Mouse (Mus musculus) midbrain, embryonic 13.5 days (tissue): ENCODE data around the gene Sp6. TPM values are rescaled to one million over a fixed set of nuclear protein-coding genes. Genes with fewer than 3 reads are reported as not detected.

Experiments
- ATAC-seq: fragments of 200-750 bp; cut with Nextera tagmentation; 2 replicates; pipeline ENCODE4 v1.8.0; 2017; ENCODE audit warnings: mild to moderate bottlenecking, moderate TSS enrichment, moderate library complexity
- H3K27ac ChIP-seq: fragments of 300-500 bp; sonication (generic); 2 replicates; pipeline ENCODE4 v1.5.1; 2015; ENCODE audit warnings: inconsistent platforms, mild to moderate bottlenecking, moderate library complexity
- H3K27me3 ChIP-seq: fragments of 300-500 bp; sonication (generic); 2 replicates; pipeline ENCODE4 v1.6.1; 2015; ENCODE audit warnings: mild to moderate bottlenecking, inconsistent platforms
- H3K36me3 ChIP-seq: fragments of 300-500 bp; sonication (generic); 2 replicates; pipeline ENCODE4 v1.6.1; 2015; ENCODE audit warnings: mild to moderate bottlenecking, inconsistent platforms
- H3K4me1 ChIP-seq: fragments of 300-500 bp; sonication (generic); replicated peaks from 2 replicates; pipeline ENCODE4 v1.6.1; 2015; ENCODE audit warnings: inconsistent platforms
- H3K4me2 ChIP-seq: fragments of 300-500 bp; sonication (generic); replicated peaks from 2 replicates; pipeline ENCODE4 v1.6.1; 2015; ENCODE audit warnings: moderate library complexity, mild to moderate bottlenecking, inconsistent platforms
- H3K4me3 ChIP-seq: fragments of 300-500 bp; sonication (generic); replicated peaks from 2 replicates; pipeline ENCODE4 v1.5.1; 2015; ENCODE audit warnings: mild to moderate bottlenecking, inconsistent platforms
- H3K9ac ChIP-seq: fragments of 300-500 bp; sonication (generic); replicated peaks from 2 replicates; pipeline ENCODE4 v1.6.1; 2015; ENCODE audit warnings: mild to moderate bottlenecking, inconsistent platforms
- H3K9me3 ChIP-seq: fragments of 300-500 bp; sonication (generic); 2 replicates; pipeline ENCODE4 v1.6.1; 2016; ENCODE audit warnings: mild to moderate bottlenecking, inconsistent platforms
- WGBS: fragments of 180-500 bp; shearing (Covaris S2); methylation state at CpG from one replicate; pipeline ENCODE4 v1.1.7; 2015; 5-methylcytosine and 5-hydroxymethylcytosine counted together
- polyA plus RNA-seq: library from polyadenylated mRNA; unstranded; fragments of >200 nt; fragmentation: Nextera tagmentation; extraction: Ambion mirVana; gene quantifications from 2 replicates; pipeline ENCODE4 v1.2.1, GENCODE M21; 2015

Gene Sp6
- polyA plus RNA-seq, 1 experiment from 2014 or later = 0.07 TPM

- no peak overlapping the region for H3K4me2 ChIP-seq
- peaks cover 57% of the 10 kb centered on the region for H3K27me3 ChIP-seq
- no peak overlapping the region for H3K9ac ChIP-seq
- ATAC-seq = no peak
- 68% methylated on average over 3 of the region's 3 CpGs for WGBS
- H3K9me3 ChIP-seq = no peaks in the 10 kb centered on the region
- H3K27ac ChIP-seq = no peak overlapping the region
- H3K36me3 ChIP-seq = no peaks in the 10 kb centered on the region
- H3K4me1 ChIP-seq = peaks cover 19% of the 10 kb centered on the region
- no peak overlapping the region for H3K4me3 ChIP-seq
These were observed 26.7 kb upstream of the Sp6 start for GRCm38 (mm10) chr11:96986463-96986862.

GRCm38 (mm10) chr11:96987873-96988655 is 25.1 kb upstream of the Sp6 start:
- 6% methylated on average over 31 of the region's 31 CpGs for WGBS
- H3K27ac ChIP-seq = no peak overlapping the region
- peaks cover 14% of the 10 kb centered on the region for H3K4me1 ChIP-seq
- peak overlapping the region; percentile 41 for H3K4me3 ChIP-seq
- H3K9ac ChIP-seq = peak overlapping the region; percentile 48; the same call in 1 of the 2 replicates
- ATAC-seq = peak; percentile 82
- no peaks in the 10 kb centered on the region for H3K36me3 ChIP-seq
- no peaks in the 10 kb centered on the region for H3K9me3 ChIP-seq
- peaks cover 51% of the 10 kb centered on the region for H3K27me3 ChIP-seq
- H3K4me2 ChIP-seq = peak overlapping the region; percentile 61

DNA sequence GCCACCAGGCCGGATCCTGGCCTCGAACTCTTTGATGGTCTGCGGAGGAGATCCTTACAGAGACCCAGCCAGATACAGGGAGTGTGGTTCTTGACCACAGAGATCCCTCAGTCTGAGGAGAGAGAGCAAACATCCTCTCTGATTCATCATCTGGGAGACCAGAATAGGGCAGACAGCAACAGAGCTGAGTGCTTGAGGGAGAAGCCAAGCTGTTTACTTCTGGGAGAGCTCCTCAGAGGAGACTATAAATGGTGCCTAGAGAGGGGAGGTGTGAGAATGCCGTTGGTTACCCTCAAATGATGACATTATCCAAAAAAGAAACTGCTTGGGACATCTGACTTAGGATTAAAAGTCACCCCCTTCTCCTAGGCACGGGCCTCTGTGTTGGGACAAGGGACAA is 21.7 kb upstream of the Sp6 start:
- peaks cover 28% of the 10 kb centered on the region for H3K27me3 ChIP-seq
- 79% methylated on average over 5 of the region's 5 CpGs for WGBS
- no peak overlapping the region for H3K9ac ChIP-seq
- H3K4me3 ChIP-seq = no peak overlapping the region
- no peaks in the 10 kb centered on the region for H3K9me3 ChIP-seq
- ATAC-seq = no peak
- H3K27ac ChIP-seq = no peak overlapping the region
- no peak overlapping the region for H3K4me2 ChIP-seq
- peaks cover 19% of the 10 kb centered on the region for H3K4me1 ChIP-seq
- no peaks in the 10 kb centered on the region for H3K36me3 ChIP-seq

DNA sequence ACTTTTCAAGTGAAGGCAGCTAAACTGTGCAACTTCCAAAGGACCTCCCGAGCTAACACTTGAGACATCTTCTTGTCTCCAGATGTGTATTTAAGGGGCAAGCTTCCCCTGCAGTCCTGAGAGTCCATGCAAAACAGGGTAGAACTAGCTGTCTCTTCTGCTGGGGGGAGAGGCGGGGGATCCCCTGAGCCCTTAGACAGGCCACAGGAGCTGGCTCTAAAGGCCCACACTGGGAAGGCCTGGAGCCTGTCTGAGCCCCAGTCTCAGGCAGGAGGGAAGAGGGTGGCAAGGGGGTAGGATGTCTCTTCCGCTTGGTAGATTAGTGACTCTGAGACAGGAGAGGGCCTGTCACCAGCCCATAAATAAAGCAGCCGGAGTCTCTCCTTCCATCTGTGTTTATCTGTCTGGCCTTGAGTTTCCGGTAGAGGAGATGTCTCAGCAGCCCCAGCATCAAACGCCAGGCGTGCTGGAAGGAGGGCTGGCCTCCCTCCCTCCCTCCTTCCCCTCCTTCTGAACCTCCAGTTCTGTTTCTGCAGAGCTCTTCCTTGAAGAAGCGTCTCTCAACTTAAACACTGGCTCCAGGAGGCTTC is 20.4 kb upstream of the Sp6 start:
- Histone ChIP-seq H3K4me1 (peaks cover 26% of the 10 kb centered on the region), H3K4me2 (no peak overlapping the region), H3K27ac (no peak overlapping the region), H3K27me3 (peaks cover 15% of the 10 kb centered on the region), H3K4me3 (no peak overlapping the region), H3K9me3 (no peaks in the 10 kb centered on the region), H3K36me3 (no peaks in the 10 kb centered on the region), H3K9ac (no peak overlapping the region)
- no peak for ATAC-seq
- 61% methylated on average over 8 of the region's 8 CpGs for WGBS

DNA sequence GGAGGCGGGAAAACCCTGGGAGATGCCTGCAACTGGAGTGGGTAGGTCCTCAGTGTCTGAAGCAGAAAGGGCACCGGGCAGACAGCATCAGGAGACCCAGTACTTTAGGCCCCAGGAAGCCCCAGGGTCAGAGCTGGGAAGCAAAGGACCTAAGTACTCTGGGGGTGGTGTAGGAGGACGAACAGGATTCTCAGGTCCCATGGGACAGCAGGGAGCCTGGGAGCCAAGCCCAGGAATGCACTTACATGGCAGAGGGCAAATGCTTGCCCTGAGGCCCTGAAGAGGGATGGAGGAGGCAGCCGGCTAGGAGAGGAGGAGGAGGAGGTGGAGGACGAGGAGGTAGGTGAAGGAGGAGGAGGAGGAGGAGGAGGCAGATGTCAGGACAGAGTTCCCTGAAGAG is 18.2 kb upstream of the Sp6 start:
- Histone ChIP-seq H3K4me3 (no peak overlapping the region), H3K27ac (no peak overlapping the region), H3K4me1 (peaks cover 19% of the 10 kb centered on the region), H3K4me2 (no peak overlapping the region), H3K27me3 (peaks cover 17% of the 10 kb centered on the region; the same call in 1 of the 2 replicates), H3K9ac (no peak overlapping the region), H3K36me3 (no peaks in the 10 kb centered on the region), H3K9me3 (no peaks in the 10 kb centered on the region)
- ATAC-seq = no peak
- 35% methylated on average over 5 of the region's 5 CpGs for WGBS

- no peak overlapping the region for H3K4me3 ChIP-seq
- H3K9ac ChIP-seq = no peak overlapping the region
- WGBS = 79% methylated on average over 15 of the region's 15 CpGs
- H3K4me2 ChIP-seq = no peak overlapping the region
- H3K36me3 ChIP-seq = no peaks in the 10 kb centered on the region
- H3K4me1 ChIP-seq = peaks cover 20% of the 10 kb centered on the region
- ATAC-seq = no peak
- H3K27me3 ChIP-seq = peaks cover 17% of the 10 kb centered on the region; the same call in 1 of the 2 replicates
- no peaks in the 10 kb centered on the region for H3K9me3 ChIP-seq
- H3K27ac ChIP-seq = no peak overlapping the region
These were observed 17.1 kb upstream of the Sp6 start for GRCm38 (mm10) chr11:96995836-96996772.

GRCm38 (mm10) chr11:96996773-96997379 is 16.3 kb upstream of the Sp6 start:
- peak overlapping the region; percentile 64 for H3K4me2 ChIP-seq
- peaks cover 23% of the 10 kb centered on the region for H3K4me1 ChIP-seq
- peak overlapping the region; percentile 36 for H3K4me3 ChIP-seq
- 2% methylated on average over 17 of the region's 17 CpGs for WGBS
- no peaks in the 10 kb centered on the region for H3K36me3 ChIP-seq
- H3K9ac ChIP-seq = peak overlapping the region; percentile 66
- peaks cover 17% of the 10 kb centered on the region; the same call in 1 of the 2 replicates for H3K27me3 ChIP-seq
- peak overlapping the region; percentile 35 for H3K27ac ChIP-seq
- no peaks in the 10 kb centered on the region for H3K9me3 ChIP-seq
- ATAC-seq = peak; percentile 64

GRCm38 (mm10) chr11:96997380-96997956 is 15.7 kb upstream of the Sp6 start:
- Histone ChIP-seq H3K36me3 (no peaks in the 10 kb centered on the region), H3K4me3 (peak overlapping the region; percentile 36), H3K9ac (peak overlapping the region; percentile 66), H3K4me2 (peak overlapping the region; percentile 64), H3K27ac (peak overlapping the region; percentile 35), H3K27me3 (peaks cover 17% of the 10 kb centered on the region; the same call in 1 of the 2 replicates), H3K9me3 (no peaks in the 10 kb centered on the region), H3K4me1 (peaks cover 23% of the 10 kb centered on the region)
- WGBS = 3% methylated on average over 30 of the region's 30 CpGs
- ATAC-seq = peak; percentile 61

- Histone ChIP-seq H3K27ac (no peak overlapping the region), H3K9me3 (no peaks in the 10 kb centered on the region), H3K9ac (no peak overlapping the region), H3K4me3 (no peak overlapping the region), H3K27me3 (peaks cover 23% of the 10 kb centered on the region), H3K4me1 (peaks cover 4% of the 10 kb centered on the region; the same call in 1 of the 2 replicates), H3K4me2 (no peak overlapping the region), H3K36me3 (no peaks in the 10 kb centered on the region)
- 39% methylated on average over 5 of the region's 5 CpGs for WGBS
- no peak for ATAC-seq
These were observed 10.0 kb upstream of the Sp6 start for GRCm38 (mm10) chr11:97003170-97003569.

DNA sequence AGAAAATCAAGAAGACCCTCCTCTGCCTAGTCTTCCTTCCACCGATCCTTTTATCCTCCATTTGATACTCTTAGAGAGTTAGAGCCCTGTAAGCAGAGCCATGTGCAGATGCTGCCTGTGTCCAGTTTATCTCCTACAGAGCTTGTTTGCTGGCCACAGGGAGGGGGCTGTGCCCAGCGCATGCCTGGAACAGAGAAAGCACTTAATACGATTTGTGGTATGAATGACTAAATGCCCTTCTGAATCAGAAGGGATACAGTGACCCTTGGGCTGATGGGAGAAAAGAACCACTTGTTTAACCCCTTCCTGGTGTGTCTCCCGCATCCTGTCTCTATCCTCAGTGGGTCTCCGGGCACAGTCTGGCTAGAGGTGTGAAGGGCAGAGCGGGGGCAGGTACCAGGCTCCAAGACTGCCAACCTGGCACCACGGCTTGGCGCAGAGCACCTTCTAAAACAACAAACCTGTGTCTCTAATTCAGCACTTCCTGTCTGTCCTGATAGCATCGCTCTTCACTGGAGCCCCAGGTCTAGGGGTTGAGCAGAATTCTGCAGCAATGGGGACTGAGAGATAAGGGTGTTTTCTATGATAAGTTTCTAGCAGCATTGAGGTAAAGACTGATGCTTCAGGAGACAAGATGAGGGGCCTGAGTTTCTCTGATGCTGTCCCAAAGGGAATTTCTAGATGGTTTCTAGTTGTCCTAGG is 6.0 kb upstream of the Sp6 start:
- WGBS = 72% methylated on average over 9 of the region's 9 CpGs
- H3K27me3 ChIP-seq = peaks cover 34% of the 10 kb centered on the region
- H3K36me3 ChIP-seq = no peaks in the 10 kb centered on the region
- ATAC-seq = no peak
- H3K9me3 ChIP-seq = no peaks in the 10 kb centered on the region
- no peak overlapping the region for H3K27ac ChIP-seq
- no peak overlapping the region for H3K4me3 ChIP-seq
- no peak overlapping the region for H3K4me2 ChIP-seq
- H3K9ac ChIP-seq = no peak overlapping the region
- H3K4me1 ChIP-seq = no peaks in the 10 kb centered on the region
